In genomic region chr2:70069861-70070260, GRCm38 (mm10) we compare ENCODE assay signal across 15 mouse cellular contexts. TPM values are rescaled to one million over a fixed set of nuclear protein-coding genes. Genes with fewer than 3 reads are reported as not detected.
DNase-seq lines count a peak whose midpoint lies in the region; ATAC-seq and TF ChIP-seq lines count a peak whose summit lies in the region.
"Had no signal": no experiment of that assay in that cellular context is flagged by ENCODE, and none has a peak within 500 bp of the region (broad histone marks: within the 10 kb centered on the region; RNA-seq: fewer than 3 reads in every experiment).

No protein-coding gene starts in this region.

- peak; percentile 24; the same call in 1 of the 2 replicates for TF ChIP-seq EP300 in lung, postnatal 0 days (IDR thresholded peaks at IDR 0.05)

- peaks cover 18% of the 10 kb centered on the region; the same call in 1 of the 2 replicates for H3K4me1 ChIP-seq in heart, embryonic 10.5 days
- H3K4me1 ChIP-seq in intestine, embryonic 16.5 days (ENCODE audit: control insufficient read depth, insufficient read depth, low read length), result peaks cover 4% of the 10 kb centered on the region; the same call in 1 of the 2 replicates
- H3K4me1 ChIP-seq in lung, postnatal 0 days (ENCODE audit: insufficient read depth, low read depth, low read length), result no peaks in the 10 kb centered on the region
- H3K4me1 ChIP-seq: limb, embryonic 13.5 days had no signal

- H3K4me3 ChIP-seq in heart, embryonic 10.5 days, result no peak overlapping the region
- H3K4me3 ChIP-seq in intestine, embryonic 16.5 days (ENCODE audit: low read length), result no peak overlapping the region
- H3K4me3 ChIP-seq in lung, postnatal 0 days (ENCODE audit: low read depth, low read length), result no peak overlapping the region
- H3K4me3 ChIP-seq: forebrain, embryonic 13.5 days; limb, embryonic 13.5 days; midbrain, embryonic 15.5 days; neural tube, embryonic 12.5 days had no signal

- ATAC-seq in intestine, embryonic 16.5 days, result peak; percentile 68
- ATAC-seq in lung, postnatal 0 days, result peak; percentile 64
- ATAC-seq: CD4-positive, CD25-positive, alpha-beta regulatory T cell, adult 4 months; forebrain, embryonic 13.5 days; midbrain, embryonic 15.5 days had no signal

- no peak for TF ChIP-seq CTCF in lung, postnatal 0 days (IDR thresholded peaks at IDR 0.05)

- WGBS in heart, embryonic 10.5 days, result 70% methylated on average over 5 of the region's 5 CpGs
- WGBS in intestine, embryonic 16.5 days, result 79% methylated on average over 5 of the region's 5 CpGs
- 60% methylated on average over 5 of the region's 5 CpGs for WGBS in lung, postnatal 0 days

- H3K27me3 ChIP-seq in heart, embryonic 10.5 days (ENCODE audit: insufficient read depth, poor library complexity, severe bottlenecking), result peaks cover 7% of the 10 kb centered on the region; the same call in 1 of the 2 replicates
- no peaks in the 10 kb centered on the region for H3K27me3 ChIP-seq in intestine, embryonic 16.5 days (replicated peaks; ENCODE audit: control insufficient read depth, insufficient read depth, low read length)
- no peaks in the 10 kb centered on the region for H3K27me3 ChIP-seq in lung, postnatal 0 days (replicated peaks; ENCODE audit: insufficient read depth, low read length)
- H3K27me3 ChIP-seq: forebrain, embryonic 13.5 days; limb, embryonic 13.5 days; midbrain, embryonic 15.5 days; neural tube, embryonic 12.5 days had no signal

- H3K4me2 ChIP-seq in intestine, embryonic 16.5 days (ENCODE audit: low read depth, low read length), result no peak overlapping the region
- no peak overlapping the region for H3K4me2 ChIP-seq in lung, postnatal 0 days (replicated peaks; ENCODE audit: low read depth, low read length)
- H3K4me2 ChIP-seq: forebrain, embryonic 13.5 days; limb, embryonic 13.5 days; midbrain, embryonic 15.5 days; neural tube, embryonic 12.5 days had no signal

- H3K27ac ChIP-seq in heart, embryonic 10.5 days, result no peak overlapping the region
- no peak overlapping the region for H3K27ac ChIP-seq in intestine, embryonic 16.5 days (ENCODE audit: low read length)
- no peak overlapping the region for H3K27ac ChIP-seq in lung, postnatal 0 days (ENCODE audit: low read length)
- H3K27ac ChIP-seq: forebrain, embryonic 13.5 days; limb, embryonic 13.5 days; midbrain, embryonic 15.5 days; neural tube, embryonic 12.5 days had no signal

- peak; percentile 58 for DNase-seq in heart, embryonic 10.5 days (ENCODE audit: low spot score)
- no peak for DNase-seq in heart, postnatal 14 days
- peak; percentile 72 for DNase-seq in kidney, adult 9 months
- peak; percentile 69 for DNase-seq in lung, postnatal 0 days (ENCODE audit: low spot score)
- no peak for DNase-seq in urinary bladder, postnatal 10 days (ENCODE audit: low spot score)
- DNase-seq in layer of hippocampus, adult 18-20 months (ENCODE audit: low spot score in 2 of 2), result no peak
- DNase-seq: cerebellum, adult 11-12 months had no signal

- H3K9me3 ChIP-seq in heart, embryonic 10.5 days, result no peaks in the 10 kb centered on the region
- no peaks in the 10 kb centered on the region for H3K9me3 ChIP-seq in intestine, embryonic 16.5 days (ENCODE audit: control insufficient read depth, low read length)
- no peaks in the 10 kb centered on the region for H3K9me3 ChIP-seq in lung, postnatal 0 days (ENCODE audit: low read length)
- H3K9me3 ChIP-seq: forebrain, embryonic 13.5 days; limb, embryonic 13.5 days; midbrain, embryonic 15.5 days; neural tube, embryonic 12.5 days had no signal

- H3K9ac ChIP-seq in intestine, embryonic 16.5 days (ENCODE audit: low read depth, low read length), result no peak overlapping the region
- H3K9ac ChIP-seq in lung, postnatal 0 days (replicated peaks; ENCODE audit: low read depth), result no peak overlapping the region
- H3K9ac ChIP-seq: forebrain, embryonic 13.5 days; limb, embryonic 13.5 days; midbrain, embryonic 15.5 days; neural tube, embryonic 12.5 days had no signal

- no peaks in the 10 kb centered on the region for H3K36me3 ChIP-seq in heart, embryonic 10.5 days
- H3K36me3 ChIP-seq in intestine, embryonic 16.5 days (ENCODE audit: control insufficient read depth, insufficient read depth, low read length), result no peaks in the 10 kb centered on the region
- no peaks in the 10 kb centered on the region for H3K36me3 ChIP-seq in lung, postnatal 0 days (ENCODE audit: insufficient read depth, low read length)
- H3K36me3 ChIP-seq: limb, embryonic 13.5 days; midbrain, embryonic 15.5 days; neural tube, embryonic 12.5 days had no signal

- intact Hi-C loops in heart, postnatal 14 days (cut with DNase I), result loop anchor here (1.0 kb wide), 1 partner anchor 11 kb away; no protein-coding TSS in a partner anchor

RNA-seq across cellular contexts. Expression of gene Myo3b, which starts 30.9 kb away (rescaled TPM):
- polyA plus RNA-seq in heart, embryonic 10.5 days (2016; fragmentation: Nextera tagmentation; extraction: Ambion mirVana), result 0.25 and 0.32 TPM in 2 replicates
- under 1 TPM in 1 of 2 experiments, not detected in 1; 0.05 TPM for total RNA-seq in heart, postnatal 14 days (2021)
- 0.04 and 0.07 TPM in 2 replicates for polyA plus RNA-seq in intestine, embryonic 16.5 days (2015; fragmentation: Nextera tagmentation; extraction: Ambion mirVana)
- polyA plus RNA-seq in lung, postnatal 0 days (2015; fragmentation: Nextera tagmentation; extraction: Ambion mirVana), result 0.25 and 0.36 TPM in 2 replicates
- total RNA-seq in layer of hippocampus, adult 18-20 months (2021), result under 1 TPM; 0.64 to 0.94 TPM
- total RNA-seq: gastrocnemius, adult 18-20 months had no signal
- polyA plus RNA-seq: embryonic facial prominence, embryonic 14.5 days; limb, embryonic 13.5 days had no signal

Comparison
In these comparisons a context has a peak if more than half of its experiments do, and no peak if none do; other contexts are left out.
1. DNase-seq: peak in heart, embryonic 10.5 days (single experiment), kidney, adult 9 months (single experiment) and lung, postnatal 0 days (single experiment); none in heart, postnatal 14 days (0 of 2), urinary bladder, postnatal 10 days (single experiment) and layer of hippocampus, adult 18-20 months (0 of 2).